Mouse (Mus musculus) embryonic facial prominence, embryonic 14.5 days (tissue): ENCODE measurements at regions not wholly inside any gene's neighbourhood (a gene's known extent, or its start where the extent isn't known, plus 50 kb on each side); places are given as distances from the start of the nearest gene placed in this dataset.

Source experiments
- ATAC-seq: fragments of 200-750 bp; cut with Nextera tagmentation; 2 replicates; pipeline ENCODE4 v1.8.0; 2017; ENCODE audit warnings: low read depth, moderate number of reproducible peaks, moderate TSS enrichment
- DNase-seq: peaks from one replicate; pipeline ENCODE4 v3.0.0-alpha.2; 2015; ENCODE audit warnings: low spot score
- H3K27ac ChIP-seq: fragments of 300-500 bp; sonication (generic); replicated peaks from 2 replicates; pipeline ENCODE4 v1.5.1; 2014; ENCODE audit warnings: low read depth, mild to moderate bottlenecking, low read length, moderate library complexity
- H3K27me3 ChIP-seq: fragments of 300-500 bp; sonication (generic); replicated peaks from 2 replicates; pipeline ENCODE4 v1.6.1; 2014; ENCODE audit warnings: low read length; ENCODE audit not compliant: control insufficient read depth, insufficient read depth
- H3K36me3 ChIP-seq: fragments of 300-500 bp; sonication (generic); 2 replicates; pipeline ENCODE4 v1.6.1; 2014; ENCODE audit warnings: low read length, mixed read lengths; ENCODE audit not compliant: control insufficient read depth, insufficient read depth
- H3K4me1 ChIP-seq: fragments of 300-500 bp; sonication (generic); 2 replicates; pipeline ENCODE4 v1.6.1; 2014; ENCODE audit warnings: antibody characterized with exemption, low read length; ENCODE audit not compliant: control insufficient read depth, insufficient read depth
- H3K4me2 ChIP-seq: fragments of 300-500 bp; sonication (generic); 2 replicates; pipeline ENCODE4 v1.6.1; 2014; ENCODE audit warnings: low read depth, mild to moderate bottlenecking, low read length, moderate library complexity, mixed read lengths
- H3K4me3 ChIP-seq: fragments of 300-500 bp; sonication (generic); 2 replicates; pipeline ENCODE4 v1.5.1; 2014; ENCODE audit warnings: low read depth, mild to moderate bottlenecking, low read length
- H3K9ac ChIP-seq: fragments of 300-500 bp; sonication (generic); 2 replicates; pipeline ENCODE4 v1.6.1; 2014; ENCODE audit warnings: low read depth, mild to moderate bottlenecking, low read length, moderate library complexity, mixed read lengths
- H3K9me3 ChIP-seq: fragments of 300-500 bp; sonication (generic); 2 replicates; pipeline ENCODE4 v1.6.1; 2016; ENCODE audit warnings: low read length; ENCODE audit not compliant: control insufficient read depth
- WGBS: fragments of 180-500 bp; shearing (Covaris S2); extraction: QIAGEN DNeasy Blood & Tissue Kit; methylation state at CpG from one replicate; pipeline ENCODE4 v1.1.7; 2014; 5-methylcytosine and 5-hydroxymethylcytosine counted together

DNA sequence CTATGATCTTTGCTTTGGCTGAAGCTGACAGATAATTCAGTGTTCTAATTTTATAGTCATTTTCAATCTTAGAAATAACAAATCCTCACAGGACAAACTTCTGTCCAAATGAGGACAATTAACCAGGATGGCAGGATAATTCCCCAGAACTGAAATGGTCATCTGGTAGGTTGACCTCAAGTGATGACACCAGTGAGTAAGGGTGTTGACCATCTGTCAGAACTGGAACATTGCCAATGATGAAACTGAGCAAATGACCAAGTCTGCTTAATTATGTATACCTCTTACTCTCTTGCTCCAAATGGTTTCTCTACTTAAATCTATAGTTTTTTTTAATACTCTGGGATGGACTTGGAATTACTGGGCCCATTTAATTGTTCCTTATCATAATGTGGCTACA is 1336.9 kb upstream of the Tenm3 start:
- ATAC-seq = no peak
- no peaks in the 10 kb centered on the region for H3K36me3 ChIP-seq
- H3K9me3 ChIP-seq = no peaks in the 10 kb centered on the region
- H3K27ac ChIP-seq = no peak overlapping the region
- no peaks in the 10 kb centered on the region for H3K4me1 ChIP-seq
- no peak overlapping the region for H3K4me2 ChIP-seq
- no peak overlapping the region for H3K9ac ChIP-seq
- no peaks in the 10 kb centered on the region for H3K27me3 ChIP-seq
- no peak overlapping the region for H3K4me3 ChIP-seq
- no peak for DNase-seq

- no peak for ATAC-seq
- WGBS = 49% methylated on average over 2 of the region's 2 CpGs
- no peaks in the 10 kb centered on the region for H3K36me3 ChIP-seq
Measured at GRCm38 (mm10) chr8:50164773-50165454, 1321.2 kb upstream of the Tenm3 start.

DNA sequence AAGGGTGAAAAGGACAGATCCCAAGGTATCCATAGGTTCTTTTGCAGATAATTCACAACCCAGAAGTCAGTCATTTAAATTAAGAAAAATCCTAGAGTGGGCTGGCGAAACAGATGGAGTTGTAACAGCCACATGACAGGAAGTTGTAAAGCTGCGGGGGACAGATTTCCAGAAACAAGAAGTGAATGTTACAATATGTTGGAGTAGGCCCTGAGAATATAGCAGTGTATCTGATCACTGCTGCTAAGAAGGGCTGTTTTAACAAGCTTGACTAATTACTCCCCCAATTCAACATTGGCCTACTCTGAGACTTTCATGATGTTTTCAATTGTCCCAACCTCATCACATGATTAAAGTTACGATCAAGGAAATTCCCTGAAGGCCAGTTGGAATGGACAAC is 1317.3 kb upstream of the Tenm3 start:
- ATAC-seq = no peak
- no peaks in the 10 kb centered on the region; the same call in 1 of the 2 replicates for H3K4me1 ChIP-seq
- no peak for DNase-seq
- 56% methylated on average over 3 of the region's 3 CpGs for WGBS
- H3K4me2 ChIP-seq = no peak overlapping the region
- H3K9me3 ChIP-seq = no peaks in the 10 kb centered on the region
- no peak overlapping the region for H3K4me3 ChIP-seq
- no peaks in the 10 kb centered on the region for H3K36me3 ChIP-seq
- H3K9ac ChIP-seq = no peak overlapping the region
- no peaks in the 10 kb centered on the region for H3K27me3 ChIP-seq
- H3K27ac ChIP-seq = no peak overlapping the region

More at GRCm38 (mm10) chr8:50164773-50165454, 1321.2 kb upstream of the Tenm3 start:
- no peak overlapping the region for H3K9ac ChIP-seq
- peak; percentile 25 for DNase-seq
- H3K27me3 ChIP-seq = no peaks in the 10 kb centered on the region
- no peak overlapping the region for H3K4me3 ChIP-seq
- no peak overlapping the region for H3K4me2 ChIP-seq
- no peaks in the 10 kb centered on the region; the same call in 1 of the 2 replicates for H3K4me1 ChIP-seq
- no peaks in the 10 kb centered on the region for H3K9me3 ChIP-seq
- H3K27ac ChIP-seq = no peak overlapping the region

DNA sequence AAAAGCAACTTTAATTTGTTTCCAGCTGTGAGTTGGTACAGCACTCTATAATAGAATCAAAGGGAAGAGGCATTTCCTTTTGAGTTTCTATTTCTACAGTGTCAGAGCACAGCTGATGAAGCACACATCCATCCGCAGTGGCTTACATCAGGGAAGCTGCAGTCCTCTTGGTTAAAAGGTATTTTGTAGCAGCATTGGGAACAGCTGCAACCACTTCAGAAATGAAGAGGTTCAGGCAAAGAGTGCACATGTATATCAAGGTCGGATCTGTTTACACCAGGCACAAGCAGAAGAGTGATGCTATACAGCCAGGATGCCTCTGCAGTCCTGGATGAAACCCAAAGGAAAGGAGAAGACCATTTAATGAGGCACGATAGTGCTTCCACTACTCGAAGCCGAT is 1316.6 kb upstream of the Tenm3 start:
- Histone ChIP-seq H3K4me3 (no peak overlapping the region), H3K4me1 (no peaks in the 10 kb centered on the region; the same call in 1 of the 2 replicates), H3K27ac (no peak overlapping the region), H3K4me2 (0 out of 2 replicates have a peak overlapping the region, but pooled peaks have one; percentile 4), H3K27me3 (no peaks in the 10 kb centered on the region), H3K36me3 (no peaks in the 10 kb centered on the region), H3K9ac (no peak overlapping the region), H3K9me3 (no peaks in the 10 kb centered on the region)
- ATAC-seq (no peak; the same call in 1 of the 2 replicates), DNase-seq (peak; percentile 32)
- WGBS = 41% methylated on average over 5 of the region's 5 CpGs

DNA sequence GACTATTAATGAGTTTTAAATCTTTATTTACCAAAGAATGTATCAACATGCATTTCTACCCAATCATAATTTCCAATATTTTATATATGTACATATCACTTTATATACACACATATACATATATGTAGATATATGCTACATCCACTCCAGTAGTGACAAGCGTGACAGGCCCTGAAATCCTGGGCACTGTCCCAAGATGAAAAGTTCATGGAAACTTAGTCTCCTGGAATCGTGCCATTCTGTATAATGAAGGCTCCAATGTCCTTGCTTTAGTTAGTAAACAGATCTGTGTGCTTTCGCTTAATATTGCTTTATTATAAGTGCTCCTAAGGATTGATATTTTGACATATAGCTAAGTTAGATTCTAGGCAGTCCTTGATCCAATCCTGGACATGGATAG is 1296.1 kb upstream of the Tenm3 start:
- no peaks in the 10 kb centered on the region for H3K9me3 ChIP-seq
- H3K9ac ChIP-seq = no peak overlapping the region
- ATAC-seq = no peak
- H3K36me3 ChIP-seq = no peaks in the 10 kb centered on the region
- H3K4me1 ChIP-seq = no peaks in the 10 kb centered on the region
- DNase-seq = no peak
- no peaks in the 10 kb centered on the region for H3K27me3 ChIP-seq
- no peak overlapping the region for H3K4me3 ChIP-seq
- WGBS = 82% methylated on average over 3 of the region's 3 CpGs
- no peak overlapping the region for H3K27ac ChIP-seq
- no peak overlapping the region for H3K4me2 ChIP-seq

DNA sequence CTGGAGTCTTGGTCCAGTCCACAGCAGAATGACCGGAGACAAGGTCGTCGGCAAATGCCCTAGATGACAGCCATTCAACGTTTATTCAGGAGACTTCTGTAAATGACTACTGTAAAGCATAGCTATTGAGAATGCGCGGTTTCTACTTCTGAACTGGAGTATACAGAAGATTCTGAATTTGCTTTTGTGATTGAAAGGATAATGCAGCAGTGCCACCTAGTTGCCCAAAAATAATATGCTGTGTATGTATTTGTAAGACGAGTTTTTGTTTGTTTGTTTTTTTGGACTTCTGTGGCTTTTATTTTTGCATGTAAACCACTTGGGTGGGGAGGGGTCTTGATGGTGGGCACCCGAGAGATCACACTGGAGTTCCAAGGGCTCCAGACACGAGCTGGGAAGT is 1276.3 kb upstream of the Tenm3 start:
- ATAC-seq (no peak), DNase-seq (peak; percentile 30)
- 80% methylated on average over 9 of the region's 9 CpGs for WGBS
- H3K27ac ChIP-seq = no peak overlapping the region
- no peaks in the 10 kb centered on the region for H3K27me3 ChIP-seq
- H3K36me3 ChIP-seq = no peaks in the 10 kb centered on the region
- no peaks in the 10 kb centered on the region for H3K4me1 ChIP-seq
- H3K4me3 ChIP-seq = no peak overlapping the region
- no peaks in the 10 kb centered on the region for H3K9me3 ChIP-seq
- no peak overlapping the region for H3K9ac ChIP-seq
- no peak overlapping the region for H3K4me2 ChIP-seq

DNA sequence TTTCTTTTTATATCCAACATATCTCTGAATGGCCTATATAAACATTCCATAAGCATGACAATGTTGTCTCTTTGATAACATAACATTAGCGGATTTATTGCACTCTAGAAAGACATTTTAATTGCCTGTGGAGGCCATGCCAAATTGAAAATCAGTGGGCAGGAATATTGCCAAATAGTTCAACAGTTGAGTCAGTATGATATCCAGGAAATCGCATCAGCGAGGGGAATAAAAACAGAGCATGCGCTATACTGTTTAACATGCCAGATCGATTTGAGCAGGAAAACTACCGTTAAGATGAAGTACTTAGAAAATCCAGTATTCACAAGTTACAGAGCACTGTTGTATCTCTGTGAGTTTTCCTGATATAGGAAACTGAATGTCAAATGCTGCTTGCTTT is 1238.6 kb upstream of the Tenm3 start:
- Histone ChIP-seq H3K4me2 (no peak overlapping the region), H3K4me1 (no peaks in the 10 kb centered on the region), H3K4me3 (no peak overlapping the region), H3K27ac (no peak overlapping the region), H3K27me3 (no peaks in the 10 kb centered on the region), H3K36me3 (no peaks in the 10 kb centered on the region), H3K9ac (no peak overlapping the region), H3K9me3 (no peaks in the 10 kb centered on the region)
- ATAC-seq (0 out of 2 replicates have a peak, but pooled peaks have one; percentile 22), DNase-seq (peak; percentile 56)
- WGBS = 51% methylated on average over 6 of the region's 6 CpGs

DNA sequence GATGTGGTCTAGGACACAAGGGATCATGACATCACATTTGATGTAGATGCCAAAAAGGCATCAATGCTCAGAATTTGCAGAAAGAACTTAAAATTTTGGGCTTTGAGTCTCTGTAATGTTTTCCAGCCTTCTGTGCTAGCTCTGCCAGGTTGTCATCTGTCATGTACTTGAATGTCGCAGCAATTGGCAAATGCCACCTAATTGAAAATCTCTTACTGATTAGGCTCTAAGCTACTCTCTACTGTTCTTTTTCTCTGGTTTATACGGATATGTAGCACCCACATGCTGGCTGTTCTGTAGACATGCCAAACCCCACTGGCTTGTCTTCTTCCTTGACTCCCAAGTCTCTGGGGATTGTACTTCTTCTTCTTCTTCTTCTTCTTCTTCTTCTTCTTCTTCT is 1193.3 kb upstream of the Tenm3 start:
- H3K36me3 ChIP-seq = no peaks in the 10 kb centered on the region
- H3K4me1 ChIP-seq = no peaks in the 10 kb centered on the region
- DNase-seq = peak; percentile 5
- no peak overlapping the region for H3K4me2 ChIP-seq
- no peak overlapping the region for H3K9ac ChIP-seq
- H3K27ac ChIP-seq = no peak overlapping the region
- H3K9me3 ChIP-seq = no peaks in the 10 kb centered on the region
- no peak for ATAC-seq
- no peak overlapping the region for H3K4me3 ChIP-seq
- H3K27me3 ChIP-seq = no peaks in the 10 kb centered on the region
- WGBS = 78% methylated on average over 2 of the region's 2 CpGs

DNA sequence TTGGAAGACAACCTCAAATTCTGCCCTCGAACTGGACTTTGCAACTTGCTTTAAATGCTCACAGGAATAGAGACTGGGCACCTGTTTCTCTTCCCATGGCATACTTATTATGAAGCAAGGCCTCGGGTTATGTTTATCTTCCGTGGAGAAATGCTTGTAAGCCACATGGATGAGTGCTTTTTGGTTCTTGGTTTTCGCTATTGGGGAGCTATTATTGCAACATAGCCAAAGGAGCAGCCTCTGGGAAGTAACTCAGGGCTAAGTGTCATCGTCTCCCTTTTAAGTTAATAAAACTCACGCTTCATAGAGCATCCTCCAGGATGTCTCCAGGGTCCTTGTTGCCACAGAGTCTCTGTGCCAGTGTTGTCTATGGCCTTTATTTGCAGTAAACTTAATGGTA is 1183.8 kb upstream of the Tenm3 start:
- no peak for ATAC-seq
- no peak for DNase-seq
- WGBS = 76% methylated on average over 6 of the region's 6 CpGs
- Histone ChIP-seq H3K4me2 (no peak overlapping the region), H3K27me3 (no peaks in the 10 kb centered on the region), H3K4me1 (no peaks in the 10 kb centered on the region), H3K9ac (no peak overlapping the region), H3K4me3 (no peak overlapping the region), H3K36me3 (no peaks in the 10 kb centered on the region), H3K9me3 (no peaks in the 10 kb centered on the region), H3K27ac (no peak overlapping the region)
